Mouse (Mus musculus): ENCODE results near the gene Sptlc2. TPM values are rescaled to one million over a fixed set of nuclear protein-coding genes. Genes with fewer than 3 reads are reported as not detected.

Sptlc2 gene
- total and polyA plus RNA-seq, 3 experiments = 37.1 to 68.6 (median 49.2) TPM

DNA sequence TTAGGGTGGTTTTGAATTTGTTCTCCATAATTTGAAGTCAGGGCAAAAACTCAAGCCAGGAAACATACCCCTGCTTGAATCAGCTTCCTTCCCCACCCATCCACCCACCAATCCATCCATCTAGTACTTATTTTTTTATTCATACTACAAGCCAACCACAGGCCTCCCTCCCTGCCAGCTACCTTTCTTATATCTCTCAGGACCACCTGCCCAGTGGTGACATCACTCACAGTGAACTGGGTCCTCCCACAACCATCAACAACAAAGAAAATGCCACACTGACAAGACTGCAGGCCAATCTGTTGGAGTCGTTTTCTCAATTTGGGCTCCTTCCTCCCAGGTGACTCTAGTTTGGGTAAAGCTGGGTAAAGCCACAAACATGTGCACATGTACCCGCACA lies 8.7 kb downstream of the Sptlc2 start:
- H3K4me1 ChIP-seq (ENCODE audit: control insufficient read depth in 1 of 2, insufficient read depth in 2 of 2) = peaks cover under 1 to 11% of the 10 kb centered on the region in 2 experiments; a peak in 3 of 4 replicates
- dilution Hi-C loops (cut with MboI; ENCODE audit: extremely low pct_ligation_motif_present, extremely low pct_unique_long_range_greater_than_20kb, low sequenced_read_pairs) (no loop called here), in situ Hi-C loops (cut with MboI; ENCODE audit: low pct_ligation_motif_present, low pct_unique_long_range_greater_than_20kb, low sequenced_read_pairs) (no loop called here)
- no peak overlapping the region for H3K4me2 ChIP-seq (ENCODE audit: insufficient read depth, low read depth, poor library complexity, severe bottlenecking)
- peaks cover 0 to 6% of the 10 kb centered on the region in 2 experiments for H3K36me3 ChIP-seq (replicated peaks in 1 of 2; ENCODE audit: control insufficient read depth in 1 of 2, insufficient read depth in 1 of 2, low read length in 1 of 2)
- no peak overlapping the region for H3K4me3 ChIP-seq (replicated peaks in 1 of 3; ENCODE audit: low read depth in 2 of 3, low read length in 2 of 3, poor library complexity in 1 of 3)
- TF ChIP-seq GABPA (IDR thresholded peaks at IDR 0.05; ENCODE audit: insufficient replicate concordance, low read depth, low read length) = no peak
- no peak for TF ChIP-seq ELF1 (IDR thresholded peaks at IDR 0.05; ENCODE audit: low read depth, low read length)
- TF ChIP-seq JUND (conservative IDR thresholded peaks at IDR 0.05; ENCODE audit: low read depth, low read length) = no peak
- no peak for TF ChIP-seq SIN3A (IDR thresholded peaks at IDR 0.05; ENCODE audit: low read length)
- no peak for TF ChIP-seq BHLHE40 (IDR thresholded peaks at IDR 0.05; ENCODE audit: low read depth, low read length)
- no peak for TF ChIP-seq MAX (IDR thresholded peaks at IDR 0.05; ENCODE audit: low read length)
- TF ChIP-seq JUN (IDR thresholded peaks at IDR 0.05; ENCODE audit: insufficient read depth, low read depth, low read length) = no peak
- TF ChIP-seq RCOR1 (conservative IDR thresholded peaks at IDR 0.05; ENCODE audit: low read depth, low read length) = no peak
- TF ChIP-seq ZNF384 (IDR thresholded peaks at IDR 0.05; ENCODE audit: low read depth, low read length) = no peak
- no peak for TF ChIP-seq ZKSCAN1 (IDR thresholded peaks at IDR 0.05; ENCODE audit: borderline replicate concordance, low read depth, low read length)
- TF ChIP-seq CTCF (conservative IDR thresholded peaks at IDR 0.05 in 1 of 2, IDR thresholded peaks at IDR 0.05 in 1 of 2; ENCODE audit: low read depth in 2 of 2, low read length in 2 of 2) = no peak
- no peaks in the 10 kb centered on the region for H3K79me2 ChIP-seq (replicated peaks; ENCODE audit: control insufficient read depth, extremely low read depth, insufficient read depth, poor library complexity, severe bottlenecking)
- H3K9me3 ChIP-seq (replicated peaks; ENCODE audit: low read length) = no peaks in the 10 kb centered on the region
- DNase-seq (ENCODE audit: extremely low read depth) = no peak
- H3K9ac ChIP-seq (ENCODE audit: insufficient read depth, low read depth) = no peak overlapping the region
- no peak overlapping the region for H3K27ac ChIP-seq (ENCODE audit: insufficient read depth, low read depth)
- H3K27me3 ChIP-seq (replicated peaks) = no peaks in the 10 kb centered on the region

DNA sequence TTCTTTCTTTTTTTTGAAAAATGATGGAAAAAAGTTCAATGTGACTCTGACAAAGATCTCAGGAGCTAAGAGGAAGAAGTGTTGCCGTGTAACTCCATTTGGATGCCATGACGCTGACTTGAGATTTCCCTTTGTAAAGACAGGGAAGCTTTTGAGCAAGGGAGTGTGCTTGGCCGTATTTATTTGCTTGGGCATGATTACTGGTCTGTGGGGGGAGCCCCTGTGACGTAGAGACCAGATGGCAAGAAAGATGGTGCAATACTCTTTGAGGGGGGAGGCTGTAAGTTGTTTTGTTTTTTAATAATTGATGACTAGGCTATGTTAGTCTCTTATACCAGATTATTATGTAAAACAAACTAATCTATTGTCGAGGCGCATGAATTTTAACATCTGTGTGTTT lies 14.0 kb downstream of the Sptlc2 start:
- TF ChIP-seq RAD21 (IDR thresholded peaks at IDR 0.05; ENCODE audit: low read depth, low read length) (no peak), MAZ (IDR thresholded peaks at IDR 0.05; ENCODE audit: low read depth, low read length) (0 out of 2 replicates have a peak, but pooled peaks have one; percentile 10), ETS1 (conservative IDR thresholded peaks at IDR 0.05; ENCODE audit: low read depth, low read length) (0 out of 2 replicates have a peak, but pooled peaks have one; percentile 32), TBP (conservative IDR thresholded peaks at IDR 0.05; ENCODE audit: low read depth, low read length) (no peak), BHLHE40 (IDR thresholded peaks at IDR 0.05; ENCODE audit: low read depth, low read length) (0 out of 2 replicates have a peak, but pooled peaks have one; percentile 7), EP300 (IDR thresholded peaks at IDR 0.05; ENCODE audit: low read length) (0 out of 2 replicates have a peak, but pooled peaks have one; percentile 16)
- dilution Hi-C loops (cut with MboI; ENCODE audit: extremely low pct_ligation_motif_present, extremely low pct_unique_long_range_greater_than_20kb, low sequenced_read_pairs) = no loop called here
- H3K4me2 ChIP-seq (ENCODE audit: insufficient read depth, low read depth, poor library complexity, severe bottlenecking) = no peak overlapping the region
- H3K4me3 ChIP-seq (replicated peaks in 1 of 3; ENCODE audit: low read depth in 2 of 3, low read length in 2 of 3, poor library complexity in 1 of 3) = no peak overlapping the region
- no peaks in the 10 kb centered on the region for H3K36me3 ChIP-seq (replicated peaks in 1 of 2; ENCODE audit: control insufficient read depth in 1 of 2, insufficient read depth in 1 of 2, low read length in 1 of 2)
- in situ Hi-C loops (cut with MboI; ENCODE audit: low pct_ligation_motif_present, low pct_unique_long_range_greater_than_20kb, low sequenced_read_pairs) = no loop called here
- DNase-seq (ENCODE audit: extremely low read depth) = peak; percentile 58
- no peaks in the 10 kb centered on the region for H3K9me3 ChIP-seq (replicated peaks; ENCODE audit: low read length)
- no peak overlapping the region for H3K27ac ChIP-seq (ENCODE audit: insufficient read depth, low read depth)
- H3K79me2 ChIP-seq (replicated peaks; ENCODE audit: control insufficient read depth, extremely low read depth, insufficient read depth, poor library complexity, severe bottlenecking) = no peaks in the 10 kb centered on the region
- peaks cover 4 to 21% of the 10 kb centered on the region in 2 experiments; a peak in 3 of 4 replicates for H3K4me1 ChIP-seq (ENCODE audit: control insufficient read depth in 1 of 2, insufficient read depth in 2 of 2)
- H3K9ac ChIP-seq (ENCODE audit: insufficient read depth, low read depth) = no peak overlapping the region
- H3K27me3 ChIP-seq (replicated peaks) = no peaks in the 10 kb centered on the region

Measured in CH12.LX (cell line).